Mouse (Mus musculus): ENCODE data around the gene Fut7. TPM values are rescaled to one million over a fixed set of nuclear protein-coding genes. Genes with fewer than 3 reads are reported as not detected.

The Fut7 gene
- polyA plus RNA-seq, 1 experiment from 2014 or later = not detected

DNA sequence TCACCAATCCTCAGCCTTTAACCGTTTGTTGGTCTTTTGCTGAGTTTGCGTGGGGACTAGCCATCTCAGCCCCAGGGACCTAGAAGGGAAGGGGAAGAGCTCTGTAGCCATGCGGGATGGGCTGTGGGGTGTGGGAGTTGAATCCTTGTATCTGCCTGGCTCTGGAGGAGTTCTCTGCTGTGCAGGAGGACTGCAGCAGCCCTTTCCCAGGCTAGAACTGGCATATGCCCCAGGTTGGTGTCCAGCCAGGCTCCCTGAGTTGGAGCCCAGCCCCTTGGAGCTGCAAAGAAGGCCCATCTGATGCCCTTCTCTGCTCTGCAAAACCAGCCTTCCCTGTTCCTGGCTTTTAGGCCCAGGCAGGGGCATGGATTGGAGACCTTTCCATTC lies 26.5 kb upstream of the Fut7 start:
- ATAC-seq (replicated peaks; ENCODE audit: insufficient number of reproducible peaks, low FRiP score, low TSS enrichment, low read depth) (no peak), DNase-seq (ENCODE audit: low spot score) (no peak)
- Histone ChIP-seq H3K9ac (replicated peaks; ENCODE audit: low read length) (no peak overlapping the region), H3K4me2 (ENCODE audit: low read depth, low read length) (no peak overlapping the region; the same call in 1 of the 2 replicates), H3K4me3 (ENCODE audit: low read depth, low read length) (no peak overlapping the region), H3K9me3 (replicated peaks; ENCODE audit: control insufficient read depth, low read length) (no peaks in the 10 kb centered on the region), H3K27ac (replicated peaks; ENCODE audit: low read depth, low read length) (no peak overlapping the region), H3K27me3 (ENCODE audit: control insufficient read depth, insufficient read depth, low read length) (peaks cover 31% of the 10 kb centered on the region), H3K4me1 (ENCODE audit: control insufficient read depth, insufficient read depth, low read length) (peaks cover 5% of the 10 kb centered on the region), H3K36me3 (replicated peaks; ENCODE audit: control insufficient read depth, insufficient read depth, low read depth, low read length) (no peaks in the 10 kb centered on the region)
- WGBS = 16% methylated on average over 3 of the region's 3 CpGs

DNA sequence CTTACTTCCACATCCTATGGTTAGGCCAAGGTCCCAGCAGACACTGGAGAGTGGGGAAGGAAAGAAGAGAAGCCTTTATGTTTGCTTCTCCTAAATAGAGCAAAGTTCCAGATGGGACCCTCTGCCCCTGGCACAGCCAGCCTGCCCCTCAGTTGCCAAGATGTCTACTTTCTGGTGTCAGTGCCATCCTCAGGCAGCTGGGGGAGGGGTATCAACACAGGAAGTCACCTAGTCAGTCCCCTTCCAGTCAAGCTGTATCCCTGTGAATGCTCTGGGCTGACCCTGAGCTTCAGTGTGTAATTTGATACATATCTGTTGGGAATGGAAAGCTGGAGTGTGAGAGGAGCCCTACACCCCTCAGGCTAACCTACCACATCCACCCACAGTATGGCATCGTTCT lies 26.1 kb upstream of the Fut7 start:
- Histone ChIP-seq H3K27ac (replicated peaks; ENCODE audit: low read depth, low read length) (no peak overlapping the region), H3K4me3 (ENCODE audit: low read depth, low read length) (no peak overlapping the region), H3K27me3 (ENCODE audit: control insufficient read depth, insufficient read depth, low read length) (peaks cover 32% of the 10 kb centered on the region), H3K9ac (replicated peaks; ENCODE audit: low read length) (no peak overlapping the region), H3K4me2 (ENCODE audit: low read depth, low read length) (no peak overlapping the region), H3K36me3 (replicated peaks; ENCODE audit: control insufficient read depth, insufficient read depth, low read depth, low read length) (no peaks in the 10 kb centered on the region), H3K4me1 (ENCODE audit: control insufficient read depth, insufficient read depth, low read length) (peaks cover 5% of the 10 kb centered on the region), H3K9me3 (replicated peaks; ENCODE audit: control insufficient read depth, low read length) (no peaks in the 10 kb centered on the region)
- ATAC-seq (replicated peaks; ENCODE audit: insufficient number of reproducible peaks, low FRiP score, low TSS enrichment, low read depth) (no peak), DNase-seq (ENCODE audit: low spot score) (no peak)
- WGBS = 40% methylated on average over 1 of the region's 1 CpGs

DNA sequence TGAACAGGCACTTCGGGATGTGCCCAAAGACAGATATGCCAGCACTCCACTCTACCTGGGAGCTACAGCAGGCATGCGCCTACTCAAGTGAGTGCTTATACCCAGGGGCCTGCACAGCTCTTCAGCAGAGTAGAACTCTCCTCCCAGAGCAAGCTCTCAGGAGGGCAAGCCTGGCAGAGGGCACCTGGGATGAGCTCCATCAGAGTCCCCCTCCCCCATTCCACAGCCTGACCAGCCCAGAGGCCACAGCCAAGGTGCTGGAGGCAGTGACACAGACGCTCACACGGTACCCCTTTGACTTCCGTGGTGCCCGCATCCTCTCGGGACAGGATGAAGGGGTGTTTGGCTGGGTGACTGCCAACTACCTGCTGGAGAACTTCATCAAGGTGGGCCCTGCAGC lies 25.0 kb upstream of the Fut7 start:
- no peaks in the 10 kb centered on the region for H3K36me3 ChIP-seq (replicated peaks; ENCODE audit: control insufficient read depth, insufficient read depth, low read depth, low read length)
- ATAC-seq (replicated peaks; ENCODE audit: insufficient number of reproducible peaks, low FRiP score, low TSS enrichment, low read depth) = no peak
- H3K9me3 ChIP-seq (replicated peaks; ENCODE audit: control insufficient read depth, low read length) = no peaks in the 10 kb centered on the region
- H3K4me2 ChIP-seq (ENCODE audit: low read depth, low read length) = no peak overlapping the region
- peaks cover 5% of the 10 kb centered on the region for H3K4me1 ChIP-seq (ENCODE audit: control insufficient read depth, insufficient read depth, low read length)
- H3K27me3 ChIP-seq (ENCODE audit: control insufficient read depth, insufficient read depth, low read length) = peaks cover 38% of the 10 kb centered on the region
- no peak overlapping the region for H3K9ac ChIP-seq (replicated peaks; ENCODE audit: low read length)
- H3K27ac ChIP-seq (replicated peaks; ENCODE audit: low read depth, low read length) = no peak overlapping the region
- no peak for DNase-seq (ENCODE audit: low spot score)
- H3K4me3 ChIP-seq (ENCODE audit: low read depth, low read length) = no peak overlapping the region
- WGBS = 88% methylated on average over 7 of the region's 7 CpGs

DNA sequence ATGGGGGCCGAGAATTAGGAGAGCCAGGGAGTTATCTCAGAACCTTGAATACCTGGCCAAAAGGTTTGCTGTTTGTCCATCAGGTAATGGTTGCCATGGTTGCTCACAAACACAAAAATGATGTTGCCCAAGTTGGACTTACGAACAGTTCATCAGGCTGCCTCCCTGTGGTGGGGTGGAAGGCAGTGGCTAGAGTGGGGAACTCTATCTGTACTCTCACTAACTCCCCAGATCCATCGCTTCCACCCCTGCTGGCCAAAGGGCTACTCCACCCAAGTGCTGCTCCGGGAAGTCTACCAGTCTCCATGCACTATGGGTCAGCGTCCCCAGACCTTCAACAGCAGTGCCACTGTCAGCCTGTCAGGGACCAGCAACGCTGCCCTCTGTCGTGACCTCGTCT lies 24.0 kb upstream of the Fut7 start, which contains the start of gene Npdc1:
Gene Npdc1 (plus strand): TSS at position 301 of the 400 bp plus-strand sequence.
- DNase-seq (ENCODE audit: low spot score) (no peak), ATAC-seq (replicated peaks; ENCODE audit: insufficient number of reproducible peaks, low FRiP score, low TSS enrichment, low read depth) (no peak)
- H3K4me1 ChIP-seq (ENCODE audit: control insufficient read depth, insufficient read depth, low read length) = peaks cover 5% of the 10 kb centered on the region
- H3K4me3 ChIP-seq (ENCODE audit: low read depth, low read length) = no peak within 1 kb of the TSS
- H3K9ac ChIP-seq (replicated peaks; ENCODE audit: low read length) = no peak within 1 kb of the TSS
- H3K9me3 ChIP-seq (replicated peaks; ENCODE audit: control insufficient read depth, low read length) = no peaks in the 10 kb centered on the region
- H3K27ac ChIP-seq (replicated peaks; ENCODE audit: low read depth, low read length) = no peak within 1 kb of the TSS
- no peaks in the 10 kb centered on the region for H3K36me3 ChIP-seq (replicated peaks; ENCODE audit: control insufficient read depth, insufficient read depth, low read depth, low read length)
- 58% methylated on average over 8 of the region's 8 CpGs for WGBS
- peaks cover 44% of the 10 kb centered on the region for H3K27me3 ChIP-seq (ENCODE audit: control insufficient read depth, insufficient read depth, low read length)
- H3K4me2 ChIP-seq (ENCODE audit: low read depth, low read length) = no peak within 1 kb of the TSS

- Histone ChIP-seq H3K27me3 (ENCODE audit: control insufficient read depth, insufficient read depth, low read length) (peaks cover 42% of the 10 kb centered on the region), H3K9ac (replicated peaks; ENCODE audit: low read length) (no peak overlapping the region), H3K4me2 (ENCODE audit: low read depth, low read length) (no peak overlapping the region), H3K4me1 (ENCODE audit: control insufficient read depth, insufficient read depth, low read length) (peaks cover 5% of the 10 kb centered on the region), H3K9me3 (replicated peaks; ENCODE audit: control insufficient read depth, low read length) (no peaks in the 10 kb centered on the region), H3K36me3 (replicated peaks; ENCODE audit: control insufficient read depth, insufficient read depth, low read depth, low read length) (no peaks in the 10 kb centered on the region), H3K27ac (replicated peaks; ENCODE audit: low read depth, low read length) (no peak overlapping the region), H3K4me3 (ENCODE audit: low read depth, low read length) (no peak overlapping the region)
- ATAC-seq (replicated peaks; ENCODE audit: insufficient number of reproducible peaks, low FRiP score, low TSS enrichment, low read depth) (no peak), DNase-seq (ENCODE audit: low spot score) (no peak)
- 21% methylated on average over 16 of the region's 16 CpGs for WGBS
These were observed 22.8 kb upstream of the Fut7 start for GRCm38 (mm10) chr2:25400291-25400690.

GRCm38 (mm10) chr2:25400764-25401163 lies 22.3 kb upstream of the Fut7 start:
- ATAC-seq (replicated peaks; ENCODE audit: insufficient number of reproducible peaks, low FRiP score, low TSS enrichment, low read depth) = no peak
- H3K27ac ChIP-seq (replicated peaks; ENCODE audit: low read depth, low read length) = no peak overlapping the region
- peaks cover 37% of the 10 kb centered on the region for H3K27me3 ChIP-seq (ENCODE audit: control insufficient read depth, insufficient read depth, low read length)
- H3K4me3 ChIP-seq (ENCODE audit: low read depth, low read length) = no peak overlapping the region
- no peaks in the 10 kb centered on the region for H3K9me3 ChIP-seq (replicated peaks; ENCODE audit: control insufficient read depth, low read length)
- DNase-seq (ENCODE audit: low spot score) = peak; percentile 40
- no peak overlapping the region for H3K4me2 ChIP-seq (ENCODE audit: low read depth, low read length)
- peaks cover 5% of the 10 kb centered on the region for H3K4me1 ChIP-seq (ENCODE audit: control insufficient read depth, insufficient read depth, low read length)
- 5% methylated on average over 17 of the region's 17 CpGs for WGBS
- H3K36me3 ChIP-seq (replicated peaks; ENCODE audit: control insufficient read depth, insufficient read depth, low read depth, low read length) = no peaks in the 10 kb centered on the region
- no peak overlapping the region for H3K9ac ChIP-seq (replicated peaks; ENCODE audit: low read length)

DNA sequence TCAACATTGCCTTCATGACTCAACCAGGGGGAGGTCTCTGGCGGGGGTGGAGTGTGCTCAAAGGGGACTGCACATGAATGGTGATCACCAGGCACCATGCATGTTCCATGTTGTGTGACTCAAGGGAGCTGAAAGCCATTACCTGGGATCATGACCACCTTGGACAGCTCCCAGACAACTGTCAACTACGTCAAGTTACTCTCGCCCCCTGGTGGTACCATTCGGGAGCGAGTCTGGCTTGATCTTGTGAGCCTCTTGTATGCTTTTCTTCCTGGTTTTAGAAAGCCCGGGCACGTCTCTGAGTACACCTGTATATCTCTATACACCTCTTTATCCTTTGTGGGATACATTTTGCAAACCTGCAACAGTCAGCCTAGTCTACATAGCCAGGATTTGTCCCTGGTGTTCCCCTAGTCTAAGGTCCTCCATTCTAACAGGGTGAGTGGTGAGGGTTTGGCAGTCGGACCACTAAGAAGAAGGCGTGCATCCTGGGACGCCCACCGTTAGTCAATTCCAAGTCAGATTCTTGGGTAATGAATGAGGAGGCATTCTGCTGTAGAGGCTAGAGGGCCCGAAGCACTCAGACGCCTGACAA lies 20.6 kb upstream of the Fut7 start:
- Histone ChIP-seq H3K9me3 (replicated peaks; ENCODE audit: control insufficient read depth, low read length) (no peaks in the 10 kb centered on the region), H3K4me3 (ENCODE audit: low read depth, low read length) (peak overlapping the region; percentile 54), H3K27ac (replicated peaks; ENCODE audit: low read depth, low read length) (no peak overlapping the region), H3K27me3 (ENCODE audit: control insufficient read depth, insufficient read depth, low read length) (peaks cover 21% of the 10 kb centered on the region), H3K36me3 (replicated peaks; ENCODE audit: control insufficient read depth, insufficient read depth, low read depth, low read length) (no peaks in the 10 kb centered on the region), H3K4me1 (ENCODE audit: control insufficient read depth, insufficient read depth, low read length) (no peaks in the 10 kb centered on the region), H3K4me2 (ENCODE audit: low read depth, low read length) (peak overlapping the region; percentile 80), H3K9ac (replicated peaks; ENCODE audit: low read length) (peak overlapping the region; percentile 70; the same call in 1 of the 2 replicates)
- WGBS = 1% methylated on average over 13 of the region's 13 CpGs
- peak; percentile 11; the same call in 1 of the 2 replicates for ATAC-seq (replicated peaks; ENCODE audit: insufficient number of reproducible peaks, low FRiP score, low TSS enrichment, low read depth)
- peak; percentile 96 for DNase-seq (ENCODE audit: low spot score)

- H3K9ac ChIP-seq (replicated peaks; ENCODE audit: low read length) = peak overlapping the region; percentile 70
- H3K4me3 ChIP-seq (ENCODE audit: low read depth, low read length) = peak overlapping the region; percentile 54
- H3K36me3 ChIP-seq (replicated peaks; ENCODE audit: control insufficient read depth, insufficient read depth, low read depth, low read length) = no peaks in the 10 kb centered on the region
- H3K4me2 ChIP-seq (ENCODE audit: low read depth, low read length) = peak overlapping the region; percentile 80
- WGBS = 2% methylated on average over 45 of the region's 54 CpGs
- no peak overlapping the region for H3K27ac ChIP-seq (replicated peaks; ENCODE audit: low read depth, low read length)
- DNase-seq (ENCODE audit: low spot score) = peak; percentile 43
- H3K27me3 ChIP-seq (ENCODE audit: control insufficient read depth, insufficient read depth, low read length) = peaks cover 21% of the 10 kb centered on the region
- ATAC-seq (replicated peaks; ENCODE audit: insufficient number of reproducible peaks, low FRiP score, low TSS enrichment, low read depth) = peak; percentile 7; the same call in 1 of the 2 replicates
- no peaks in the 10 kb centered on the region for H3K4me1 ChIP-seq (ENCODE audit: control insufficient read depth, insufficient read depth, low read length)
- no peaks in the 10 kb centered on the region for H3K9me3 ChIP-seq (replicated peaks; ENCODE audit: control insufficient read depth, low read length)
These were observed 20.0 kb upstream of the Fut7 start for GRCm38 (mm10) chr2:25402972-25403601.
